Mouse (Mus musculus): ENCODE measurements around the gene Apom. TPM values are rescaled to one million over a fixed set of nuclear protein-coding genes. Genes with fewer than 3 reads are reported as not detected.
A peak's percentile ranks its signal among the peaks of the same experiment; 100 is the strongest.
"Not testable (repeated sequence)": the region's sequence is repeated elsewhere in the genome, so short reads cannot be mapped to it uniquely, and the experiment has no call there.

Gene Apom
- polyA plus RNA-seq, 2 experiments from 2014 or later, result not detected

- peak; percentile 47 for ATAC-seq
These were observed 5.6 kb downstream of the Apom start, which contains the start of gene D17H6S53E for GRCm38 (mm10) chr17:35126206-35126611. Gene D17H6S53E (plus strand): TSS chr17:35126373.

GRCm38 (mm10) chr17:35125578-35125977 lies 6.3 kb downstream of the Apom start:
- no peak for ATAC-seq

- no peak for ATAC-seq
These were observed 6.8 kb downstream of the Apom start for GRCm38 (mm10) chr17:35125081-35125480.

GRCm38 (mm10) chr17:35124261-35124896 lies 7.5 kb downstream of the Apom start:
- ATAC-seq, result not testable (repeated sequence)

- not testable (repeated sequence) for ATAC-seq
These were observed 8.6 kb downstream of the Apom start for GRCm38 (mm10) chr17:35123287-35123686.

- peak; percentile 1 for ATAC-seq
These were observed 10.0 kb downstream of the Apom start, which contains the start of gene Csnk2b for GRCm38 (mm10) chr17:35121871-35122303. Gene Csnk2b (minus strand): TSS chr17:35122053.

- peak; percentile 91 for ATAC-seq
These were observed 10.6 kb downstream of the Apom start, which contains the start of gene Gpank1 for GRCm38 (mm10) chr17:35121143-35121799. Gene Gpank1 (plus strand): TSS chr17:35121455.

GRCm38 (mm10) chr17:35120745-35121142 lies 11.1 kb downstream of the Apom start:
- ATAC-seq, result no peak

GRCm38 (mm10) chr17:35115046-35116019 lies 16.5 kb downstream of the Apom start, which contains the start of gene Ly6g5b:
Gene Ly6g5b (minus strand): TSS chr17:35115428.
- peak; percentile 32 for ATAC-seq

- no peak for ATAC-seq
These were observed 20.1 kb downstream of the Apom start for GRCm38 (mm10) chr17:35111774-35112173.

GRCm38 (mm10) chr17:35108097-35108496 lies 23.8 kb downstream of the Apom start, which contains the start of gene Ly6g5c:
Gene Ly6g5c (plus strand): TSS chr17:35108279.
- no peak for ATAC-seq

- no peak for ATAC-seq
These were observed 25.3 kb downstream of the Apom start for GRCm38 (mm10) chr17:35106522-35106921.

- no peak for ATAC-seq
These were observed 26.0 kb downstream of the Apom start for GRCm38 (mm10) chr17:35105740-35106389.

GRCm38 (mm10) chr17:35104754-35105153 lies 27.1 kb downstream of the Apom start:
- ATAC-seq, result no peak

- ATAC-seq, result no peak
These were observed 27.8 kb downstream of the Apom start for GRCm38 (mm10) chr17:35104079-35104478.

- no peak for ATAC-seq
These were observed 28.6 kb downstream of the Apom start for GRCm38 (mm10) chr17:35103221-35103690.

- no peak for ATAC-seq
These were observed 29.6 kb downstream of the Apom start for GRCm38 (mm10) chr17:35102299-35102698.

- no peak for ATAC-seq
These were observed 30.7 kb downstream of the Apom start for GRCm38 (mm10) chr17:35101161-35101560.

GRCm38 (mm10) chr17:35100196-35100765 lies 31.6 kb downstream of the Apom start:
- no peak for ATAC-seq

- no peak for ATAC-seq
These were observed 34.6 kb downstream of the Apom start for GRCm38 (mm10) chr17:35097164-35097655.

GRCm38 (mm10) chr17:35096597-35096996 lies 35.3 kb downstream of the Apom start:
- no peak for ATAC-seq
